Mouse (Mus musculus) G1E (cell line): ENCODE results near the gene Rgs14. TPM values are rescaled to one million over a fixed set of nuclear protein-coding genes. Genes with fewer than 3 reads are reported as not detected.

Source experiments
- ATAC-seq: 2 replicates; pipeline ENCODE4 v1.8.0; 2016; ENCODE audit warnings: mild to moderate bottlenecking; ENCODE audit not compliant: insufficient number of reproducible peaks, poor library complexity, low FRiP score, severe bottlenecking; ENCODE audit errors: extremely low read depth
- DNase-seq: peaks from one replicate; pipeline ENCODE4 v3.0.0; 2012; ENCODE audit warnings: low spot score
- H3K27me3 ChIP-seq: 2 replicates; pipeline ENCODE4 v1.6.1; 2012; ENCODE audit warnings: mild to moderate bottlenecking, low read length, inconsistent platforms; ENCODE audit not compliant: insufficient read depth
- H3K36me3 ChIP-seq: replicated peaks from 2 replicates; pipeline ENCODE3; 2012; ENCODE audit warnings: mild to moderate bottlenecking, inconsistent platforms
- H3K4me1 ChIP-seq: 2 replicates; pipeline ENCODE4 v1.6.1; 2012; ENCODE audit warnings: low read depth, low read length, inconsistent platforms, mixed read lengths; ENCODE audit not compliant: insufficient read depth
- H3K4me3 ChIP-seq: 2 replicates; pipeline ENCODE4 v1.5.1; 2012; ENCODE audit warnings: low read depth, mild to moderate bottlenecking, inconsistent platforms, low read length, moderate library complexity, mixed read lengths
- H3K9me3 ChIP-seq: replicated peaks from 2 replicates; pipeline ENCODE4 v1.6.1; 2012; ENCODE audit warnings: inconsistent platforms
- CTCF ChIP-seq: IDR thresholded peaks from 2 replicates; pipeline ENCODE4 v1.5.1; 2012; ENCODE audit warnings: low read depth, low read length, inconsistent platforms, mixed read lengths
- GATA1 ChIP-seq: IDR thresholded peaks from 2 replicates; pipeline ENCODE4 v1.6.1; 2012; ENCODE audit warnings: borderline replicate concordance, low read length, inconsistent platforms, mixed read lengths
- GATA2 ChIP-seq: IDR thresholded peaks from 2 replicates; pipeline ENCODE4 v1.6.1; 2012; ENCODE audit warnings: low read depth, low read length, inconsistent platforms, borderline replicate concordance
- POLR2AphosphoS5 ChIP-seq: IDR thresholded peaks from 2 replicates; pipeline ENCODE4 v1.6.1; 2012; ENCODE audit warnings: low read depth, low read length, inconsistent platforms; ENCODE audit not compliant: insufficient replicate concordance
- TAL1 ChIP-seq: conservative IDR thresholded peaks from 2 replicates; pipeline ENCODE4 v1.6.1; 2012; ENCODE audit warnings: low read depth, low read length, inconsistent platforms, mixed read lengths
- polyA plus RNA-seq: library from polyadenylated mRNA; stranded (reverse); fragments of >175 nt; gene quantifications from 2 replicates; pipeline ENCODE4 v1.2.3, GENCODE M21; 2012
- total RNA-seq, 2 experiments: library from RNA; stranded (forward) in 1 of 2; stranded (reverse) in 1 of 2; fragments of 200-1000 nt in 1 of 2; fragments of >200 nt in 1 of 2; fragmentation: Nextera tagmentation in 1 of 2; gene quantifications; 2 replicates each; pipeline ENCODE4 v1.2.3; 2014 to 2017

Rgs14 gene
- total and polyA plus RNA-seq, 3 experiments, result 2.2 to 10.1 (median 6.6) TPM

DNA sequence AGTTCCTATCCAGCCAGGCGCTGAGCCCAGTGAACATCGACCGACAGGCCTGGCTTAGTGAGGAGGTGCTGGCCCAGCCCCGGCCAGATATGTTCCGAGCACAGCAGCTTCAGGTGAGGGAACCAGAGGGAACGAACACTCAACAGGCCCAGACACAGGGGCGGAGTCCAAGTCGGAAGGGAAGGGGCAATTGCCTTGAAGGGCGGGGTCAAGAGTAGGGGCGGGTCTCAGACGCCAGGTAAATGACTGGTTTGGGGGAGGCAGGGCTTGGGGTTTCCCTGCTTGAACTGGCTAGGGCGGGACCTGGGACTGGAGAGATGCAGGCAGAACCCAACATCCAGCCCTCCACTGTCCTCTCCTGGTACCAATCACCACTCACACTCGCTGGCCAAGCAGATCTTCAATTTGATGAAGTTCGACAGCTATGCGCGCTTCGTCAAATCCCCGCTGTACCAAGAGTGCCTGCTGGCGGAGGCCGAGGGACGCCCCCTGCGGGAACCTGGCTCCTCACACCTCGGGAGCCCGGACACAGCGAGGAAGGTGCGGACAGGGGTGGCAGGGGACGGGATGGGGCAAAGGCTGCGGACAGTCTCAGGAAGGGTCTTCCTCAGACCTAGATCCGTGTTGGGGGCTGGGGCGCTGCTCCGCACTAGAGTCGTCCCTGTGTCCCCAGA lies 9.5 kb downstream of the Rgs14 start:
- H3K27me3 ChIP-seq, result peaks cover 55% of the 10 kb centered on the region
- TF ChIP-seq GATA1, result no peak
- no peak for TF ChIP-seq TAL1
- no peak for TF ChIP-seq POLR2AphosphoS5
- no peak for TF ChIP-seq CTCF
- TF ChIP-seq GATA2, result no peak
- H3K4me1 ChIP-seq, result no peaks in the 10 kb centered on the region; the same call in 1 of the 2 replicates
- peaks cover 66% of the 10 kb centered on the region for H3K36me3 ChIP-seq
- no peak overlapping the region for H3K4me3 ChIP-seq
- ATAC-seq (no peak), DNase-seq (no peak)
- no peaks in the 10 kb centered on the region for H3K9me3 ChIP-seq

DNA sequence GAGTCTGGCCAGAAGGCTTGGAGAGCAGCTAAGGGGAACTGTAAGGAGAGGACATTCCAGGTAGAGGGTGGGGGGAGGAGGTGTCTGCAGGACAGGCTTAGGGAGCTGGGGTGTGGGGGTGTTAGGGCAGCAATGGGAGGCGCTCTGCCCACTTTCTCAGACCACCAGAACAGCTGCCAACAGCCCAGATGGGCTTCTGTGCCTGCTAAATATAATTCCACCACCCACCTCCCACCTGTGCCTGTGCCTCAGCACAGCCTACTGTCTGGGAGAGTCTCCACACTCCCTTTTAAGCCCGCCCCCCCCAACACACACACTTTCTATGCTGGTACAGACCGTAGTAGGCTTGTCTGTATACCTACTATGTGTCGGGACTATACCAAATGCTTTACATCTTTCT lies 12.3 kb downstream of the Rgs14 start:
- Histone ChIP-seq H3K36me3 (peaks cover 69% of the 10 kb centered on the region), H3K9me3 (no peaks in the 10 kb centered on the region), H3K27me3 (peaks cover 65% of the 10 kb centered on the region), H3K4me1 (no peaks in the 10 kb centered on the region; the same call in 1 of the 2 replicates), H3K4me3 (no peak overlapping the region)
- no peak for ATAC-seq
- no peak for DNase-seq
- no peak for TF ChIP-seq GATA2
- no peak for TF ChIP-seq GATA1
- no peak for TF ChIP-seq TAL1
- TF ChIP-seq POLR2AphosphoS5, result no peak
- no peak for TF ChIP-seq CTCF

DNA sequence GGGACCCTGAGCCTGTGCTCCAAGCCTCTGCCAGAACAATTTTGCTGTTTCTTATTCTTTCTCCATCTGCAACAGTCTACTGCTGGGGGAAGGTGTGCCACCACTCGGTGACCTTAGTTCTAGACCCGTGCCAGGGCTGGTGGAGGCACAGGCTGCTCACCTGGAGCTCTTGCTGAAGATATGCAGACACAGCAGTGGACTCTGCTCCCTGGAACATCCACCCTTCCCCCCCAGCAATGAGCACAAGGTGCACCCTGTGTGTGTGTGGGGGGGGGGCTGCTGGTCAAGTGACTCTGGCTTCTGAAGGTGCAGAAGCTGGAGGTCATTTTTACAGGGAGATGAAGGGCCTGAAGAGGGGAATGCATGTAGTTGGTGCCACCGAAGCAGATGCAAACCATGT lies 21.1 kb downstream of the Rgs14 start:
- TF ChIP-seq TAL1 (no peak), GATA1 (no peak), CTCF (no peak), GATA2 (no peak), POLR2AphosphoS5 (no peak)
- DNase-seq (no peak), ATAC-seq (no peak)

DNA sequence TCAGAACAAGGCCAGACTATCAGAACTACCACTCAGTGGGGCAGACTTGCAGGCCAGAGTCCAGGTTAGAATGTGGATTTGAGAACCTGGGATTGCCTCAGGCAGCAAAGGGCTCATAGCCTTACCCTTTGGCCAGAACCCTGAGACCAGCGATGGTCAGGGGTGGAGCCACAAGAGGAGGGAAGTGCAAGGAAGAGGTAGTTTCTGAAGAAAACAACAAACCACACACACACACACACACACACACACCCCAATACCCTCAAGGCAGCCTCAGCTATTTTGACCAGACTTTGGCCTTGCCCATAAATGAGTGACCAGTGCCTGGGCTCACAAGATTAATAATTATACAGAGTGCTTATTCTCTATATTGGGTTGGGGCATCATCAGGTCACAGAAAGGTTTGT lies 22.1 kb downstream of the Rgs14 start:
- ATAC-seq (no peak), DNase-seq (no peak)
- peaks cover 38% of the 10 kb centered on the region for H3K27me3 ChIP-seq
- H3K4me1 ChIP-seq, result no peaks in the 10 kb centered on the region
- H3K4me3 ChIP-seq, result no peak overlapping the region
- no peaks in the 10 kb centered on the region for H3K9me3 ChIP-seq
- no peaks in the 10 kb centered on the region for H3K36me3 ChIP-seq
- TF ChIP-seq GATA2 (no peak), TAL1 (no peak), POLR2AphosphoS5 (no peak), CTCF (no peak), GATA1 (no peak)

More for the DNA sequence above, 21.1 kb downstream of the Rgs14 start:
- H3K4me1 ChIP-seq, result no peaks in the 10 kb centered on the region
- H3K4me3 ChIP-seq, result no peak overlapping the region
- no peaks in the 10 kb centered on the region for H3K9me3 ChIP-seq
- peaks cover 43% of the 10 kb centered on the region for H3K27me3 ChIP-seq
- peaks cover under 1% of the 10 kb centered on the region for H3K36me3 ChIP-seq

DNA sequence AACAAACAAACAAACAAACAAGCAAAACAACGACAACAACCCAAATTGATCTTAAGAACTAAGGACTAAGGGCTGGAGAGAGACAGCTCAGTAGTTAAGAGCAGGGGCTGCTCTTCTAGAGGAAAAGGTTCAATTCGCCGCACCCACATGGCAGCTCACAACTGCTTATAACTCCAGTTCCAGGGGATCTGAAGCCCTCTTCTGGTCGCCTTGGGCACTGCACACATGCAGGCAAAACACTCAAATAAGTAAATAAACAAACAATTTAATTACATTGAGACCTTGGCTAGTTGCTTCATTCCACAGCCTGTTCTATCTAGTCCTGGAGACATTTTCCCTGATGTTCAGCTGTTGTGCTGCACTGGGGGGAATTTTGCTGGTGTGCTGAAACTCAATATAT lies 23.4 kb downstream of the Rgs14 start:
- H3K36me3 ChIP-seq, result no peaks in the 10 kb centered on the region
- no peak for ATAC-seq

DNA sequence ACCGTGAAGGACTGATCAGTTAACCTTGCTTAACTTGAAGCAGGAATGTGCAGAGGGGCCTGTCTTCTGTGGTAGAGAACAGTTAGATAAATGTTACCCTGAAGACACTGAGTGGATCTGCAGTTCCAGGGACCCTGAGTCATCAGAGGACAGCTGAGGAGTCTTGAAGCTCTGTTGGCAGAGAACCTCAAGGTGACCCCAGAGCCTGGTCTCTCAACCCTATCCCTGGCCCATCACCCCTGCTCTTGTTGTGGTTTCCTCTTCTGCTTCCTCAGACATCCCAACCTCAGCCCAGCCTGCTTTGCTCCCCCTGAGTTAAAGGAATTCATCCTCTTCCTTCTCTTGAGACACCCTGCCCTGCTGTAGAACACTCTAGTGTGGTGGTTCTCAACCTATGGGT lies 28.6 kb downstream of the Rgs14 start, which contains the start of gene Slc34a1:
Gene Slc34a1, plus strand, starts transcription at position 100 of the 400 bp plus-strand sequence.
- no peaks in the 10 kb centered on the region for H3K9me3 ChIP-seq
- no peaks in the 10 kb centered on the region for H3K36me3 ChIP-seq
- no peak for ATAC-seq
- 0 out of 2 replicates have a peak, but pooled peaks cover 2% of the 10 kb centered on the region for H3K4me1 ChIP-seq
- no peak for DNase-seq
- no peak within 1 kb of the TSS for H3K4me3 ChIP-seq
- peaks cover 64% of the 10 kb centered on the region for H3K27me3 ChIP-seq
- TF ChIP-seq CTCF, result no peak
- no peak for TF ChIP-seq POLR2AphosphoS5
- TF ChIP-seq GATA2, result no peak
- no peak for TF ChIP-seq GATA1
- no peak for TF ChIP-seq TAL1

More for the DNA sequence above, 23.4 kb downstream of the Rgs14 start:
- no peak for TF ChIP-seq GATA1
- peak; percentile 58; the same call in 1 of the 2 replicates for TF ChIP-seq CTCF
- H3K27me3 ChIP-seq, result peaks cover 35% of the 10 kb centered on the region
- H3K4me3 ChIP-seq, result no peak overlapping the region
- H3K9me3 ChIP-seq, result no peaks in the 10 kb centered on the region
- DNase-seq, result no peak
- H3K4me1 ChIP-seq, result no peaks in the 10 kb centered on the region
